Mouse (Mus musculus) heart, embryonic 15.5 days (tissue): Measurements from ENCODE around the gene Olfr633. TPM values are rescaled to one million over a fixed set of nuclear protein-coding genes. Genes with fewer than 3 reads are reported as not detected.

ENCODE experiments used
- polyA plus RNA-seq: library from polyadenylated mRNA; unstranded; fragments of >200 nt; fragmentation: Nextera tagmentation; extraction: Ambion mirVana; gene quantifications from 2 replicates; pipeline ENCODE4 v1.2.1, GENCODE M21; 2015

Gene Olfr633
- polyA plus RNA-seq, 1 experiment from 2014 or later = not detected

Other genes with a start within 250 kb of the Olfr633 start
- gene Olfr243, start 229.8 kb upstream of the Olfr633 start, polyA plus RNA-seq = not detected in 2 replicates
- gene Olfr628, start 214.1 kb upstream of the Olfr633 start, polyA plus RNA-seq = not detected in 2 replicates
- gene Olfr629, start 199.5 kb upstream of the Olfr633 start, polyA plus RNA-seq = not detected in 2 replicates
- not detected in 2 replicates for gene Olfr630, start 187.1 kb upstream of the Olfr633 start, polyA plus RNA-seq
- not detected in 2 replicates for gene Olfr69, start 172.8 kb upstream of the Olfr633 start, polyA plus RNA-seq
- not detected in 2 replicates for gene Olfr68, start 164.7 kb upstream of the Olfr633 start, polyA plus RNA-seq
- not detected in 2 replicates for gene Olfr67, start 152.6 kb upstream of the Olfr633 start, polyA plus RNA-seq
- gene Hbb-bt, start 130.4 kb upstream of the Olfr633 start, polyA plus RNA-seq = 13,914 and 14,622 TPM in 2 replicates
- gene Hbb-bs, start 116.3 kb upstream of the Olfr633 start, polyA plus RNA-seq = 40,231 and 44,289 TPM in 2 replicates
- gene Hbb-bh2, start 103.9 kb upstream of the Olfr633 start, polyA plus RNA-seq = not detected in 2 replicates
- gene Hbb-bh1, start 101.3 kb upstream of the Olfr633 start, polyA plus RNA-seq = 7.6 and 12.8 TPM in 2 replicates
- 765 and 1,617 TPM in 2 replicates for gene Hbb-y, start 91.2 kb upstream of the Olfr633 start, polyA plus RNA-seq
- not detected in 2 replicates for gene Olfr66, start 58.2 kb upstream of the Olfr633 start, polyA plus RNA-seq
- not detected in 2 replicates for gene Olfr64, start 50.0 kb upstream of the Olfr633 start, polyA plus RNA-seq
- gene Olfr65, start 41.0 kb upstream of the Olfr633 start, polyA plus RNA-seq = not detected in 2 replicates
- gene Olfr631, start 15.6 kb upstream of the Olfr633 start, polyA plus RNA-seq = not detected in 2 replicates
- not detected in 2 replicates for gene Olfr632, start 10.1 kb upstream of the Olfr633 start, polyA plus RNA-seq
- not detected in 2 replicates for gene Olfr635, start 26.7 kb downstream of the Olfr633 start, polyA plus RNA-seq
- not detected in 2 replicates for gene Olfr638, start 54.3 kb downstream of the Olfr633 start, polyA plus RNA-seq
- not detected in 2 replicates for gene Olfr639, start 72.9 kb downstream of the Olfr633 start, polyA plus RNA-seq
- not detected in 2 replicates for gene Olfr640, start 81.1 kb downstream of the Olfr633 start, polyA plus RNA-seq
- gene Olfr641, start 91.0 kb downstream of the Olfr633 start, polyA plus RNA-seq = not detected in 2 replicates
- not detected in 2 replicates for gene Olfr642, start 108.2 kb downstream of the Olfr633 start, polyA plus RNA-seq
- gene 4930516K23Rik, start 117.0 kb downstream of the Olfr633 start, polyA plus RNA-seq = not detected in 2 replicates
- gene Olfr644, start 127.4 kb downstream of the Olfr633 start, polyA plus RNA-seq = not detected in 2 replicates
- not detected in 2 replicates for gene Olfr645, start 141.0 kb downstream of the Olfr633 start, polyA plus RNA-seq
- not detected in 2 replicates for gene Olfr646, start 160.4 kb downstream of the Olfr633 start, polyA plus RNA-seq
- gene Ubqln5, start 185.4 kb downstream of the Olfr633 start, polyA plus RNA-seq = not detected in 2 replicates
- gene Olfr643, start 193.0 kb downstream of the Olfr633 start, polyA plus RNA-seq = not detected in 2 replicates
- gene Ubqln3, start 198.8 kb downstream of the Olfr633 start, polyA plus RNA-seq = not detected in 2 replicates
- not detected in 2 replicates for gene Ubqlnl, start 206.1 kb downstream of the Olfr633 start, polyA plus RNA-seq
- 0.18 TPM in 1 of 2 replicates, not detected in the other for gene Olfm5, start 220.4 kb downstream of the Olfr633 start, polyA plus RNA-seq
- 0.16 and 0.25 TPM in 2 replicates for gene Olfr648, start 239.0 kb downstream of the Olfr633 start, polyA plus RNA-seq